ENCODE assay signal across 16 mouse cellular contexts in genomic region chr3:108425624-108426018, GRCm38 (mm10). TPM values are rescaled to one million over a fixed set of nuclear protein-coding genes. Genes with fewer than 3 reads are reported as not detected.
DNase-seq lines count a peak whose midpoint lies in the region; ATAC-seq and TF ChIP-seq lines count a peak whose summit lies in the region.
"Had no signal": no experiment of that assay in that cellular context is flagged by ENCODE, and none has a peak within 500 bp of the region (broad histone marks: within the 10 kb centered on the region; RNA-seq: fewer than 3 reads in every experiment).

No protein-coding gene starts in this region.

- H3K79me2 ChIP-seq in heart, adult 2 months (replicated peaks; ENCODE audit: control insufficient read depth, insufficient read depth, low read length), result no peaks in the 10 kb centered on the region

- H3K9ac ChIP-seq in heart, adult 2 months (ENCODE audit: low read depth, low read length), result no peak overlapping the region
- H3K9ac ChIP-seq in embryonic facial prominence, embryonic 13.5 days, result 0 out of 2 replicates have a peak overlapping the region, but pooled peaks have one; percentile 16
- no peak overlapping the region for H3K9ac ChIP-seq in hindbrain, embryonic 15.5 days
- no peak overlapping the region for H3K9ac ChIP-seq in neural tube, embryonic 15.5 days (replicated peaks)
- H3K9ac ChIP-seq: heart, embryonic 13.5 days; lung, embryonic 15.5 days had no signal

- no peak for TF ChIP-seq POLR2A in heart, adult 2 months (IDR thresholded peaks at IDR 0.05; ENCODE audit: insufficient read depth, low read depth, low read length)

- TF ChIP-seq EP300 in heart, adult 2 months (IDR thresholded peaks at IDR 0.05; ENCODE audit: insufficient read depth, low read depth, low read length), result no peak

- no peak overlapping the region for H3K4me3 ChIP-seq in heart, adult 2 months
- H3K4me3 ChIP-seq in embryonic facial prominence, embryonic 13.5 days, result no peak overlapping the region
- H3K4me3 ChIP-seq in hindbrain, embryonic 15.5 days, result no peak overlapping the region
- no peak overlapping the region for H3K4me3 ChIP-seq in neural tube, embryonic 15.5 days (replicated peaks)
- no peak overlapping the region for H3K4me3 ChIP-seq in heart, embryonic 10.5 days
- H3K4me3 ChIP-seq: heart, embryonic 13.5 days; lung, embryonic 15.5 days had no signal

- 83% methylated on average over 6 of the region's 6 CpGs for WGBS in heart, adult 2 months
- 80% methylated on average over 6 of the region's 6 CpGs for WGBS in embryonic facial prominence, embryonic 13.5 days
- 62% methylated on average over 6 of the region's 6 CpGs for WGBS in hindbrain, embryonic 15.5 days
- 69% methylated on average over 6 of the region's 6 CpGs for WGBS in neural tube, embryonic 15.5 days
- 86% methylated on average over 6 of the region's 6 CpGs for WGBS in heart, embryonic 10.5 days

- H3K27ac ChIP-seq in heart, adult 2 months, result no peak overlapping the region
- peak overlapping the region; percentile 58; the same call in 1 of the 2 replicates for H3K27ac ChIP-seq in embryonic facial prominence, embryonic 13.5 days
- peak overlapping the region; percentile 71; the same call in 1 of the 2 replicates for H3K27ac ChIP-seq in hindbrain, embryonic 15.5 days (replicated peaks)
- peak overlapping the region; percentile 33 for H3K27ac ChIP-seq in neural tube, embryonic 15.5 days (replicated peaks)
- no peak overlapping the region for H3K27ac ChIP-seq in heart, embryonic 10.5 days
- H3K27ac ChIP-seq: heart, embryonic 13.5 days; lung, embryonic 15.5 days had no signal

- intact Hi-C loops in heart, adult 2 months (cut with DNase I), result no loop called here

- H3K27me3 ChIP-seq in heart, adult 2 months (ENCODE audit: control insufficient read depth, insufficient read depth, low read length), result no peaks in the 10 kb centered on the region
- H3K27me3 ChIP-seq in embryonic facial prominence, embryonic 13.5 days, result no peaks in the 10 kb centered on the region
- H3K27me3 ChIP-seq in hindbrain, embryonic 15.5 days, result no peaks in the 10 kb centered on the region
- H3K27me3 ChIP-seq in neural tube, embryonic 15.5 days (replicated peaks), result no peaks in the 10 kb centered on the region
- no peaks in the 10 kb centered on the region for H3K27me3 ChIP-seq in heart, embryonic 10.5 days (ENCODE audit: insufficient read depth, poor library complexity, severe bottlenecking)
- H3K27me3 ChIP-seq: lung, embryonic 15.5 days had no signal

- TF ChIP-seq CTCF in heart, adult 2 months (IDR thresholded peaks at IDR 0.05), result no peak

- H3K4me2 ChIP-seq in embryonic facial prominence, embryonic 13.5 days, result no peak overlapping the region
- H3K4me2 ChIP-seq in hindbrain, embryonic 15.5 days, result no peak overlapping the region
- H3K4me2 ChIP-seq in neural tube, embryonic 15.5 days, result no peak overlapping the region
- H3K4me2 ChIP-seq: heart, embryonic 13.5 days; liver, embryonic 11.5 days; lung, embryonic 15.5 days had no signal

- H3K4me1 ChIP-seq in heart, adult 2 months (ENCODE audit: control insufficient read depth, insufficient read depth, low read length), result no peaks in the 10 kb centered on the region; the same call in 1 of the 2 replicates
- peaks cover 31% of the 10 kb centered on the region for H3K4me1 ChIP-seq in embryonic facial prominence, embryonic 13.5 days
- H3K4me1 ChIP-seq in hindbrain, embryonic 15.5 days (replicated peaks), result peaks cover 34% of the 10 kb centered on the region
- H3K4me1 ChIP-seq in neural tube, embryonic 15.5 days, result peaks cover 34% of the 10 kb centered on the region
- H3K4me1 ChIP-seq in heart, embryonic 10.5 days, result peaks cover 19% of the 10 kb centered on the region

- no peaks in the 10 kb centered on the region for H3K9me3 ChIP-seq in embryonic facial prominence, embryonic 13.5 days
- no peaks in the 10 kb centered on the region for H3K9me3 ChIP-seq in hindbrain, embryonic 15.5 days
- H3K9me3 ChIP-seq in neural tube, embryonic 15.5 days (replicated peaks), result no peaks in the 10 kb centered on the region
- no peaks in the 10 kb centered on the region for H3K9me3 ChIP-seq in heart, embryonic 10.5 days
- H3K9me3 ChIP-seq: heart, embryonic 13.5 days; lung, embryonic 15.5 days had no signal

- DNase-seq in heart, adult 11 months, result peak; percentile 61
- DNase-seq in heart, adult 2 months, result no peak
- no peak for DNase-seq in right cerebral cortex, postnatal 36 days (ENCODE audit: low spot score in 2 of 2)
- no peak for DNase-seq in ovary, postnatal 14 days (ENCODE audit: low spot score)
- DNase-seq in heart, embryonic 10.5 days (ENCODE audit: low spot score), result no peak
- DNase-seq: cerebellum, adult 2 months; gastrocnemius, postnatal 10 days; kidney, adult 9 months; right cerebral cortex, adult 18-20 months; thymus, adult 18-20 months had no signal

- ATAC-seq in embryonic facial prominence, embryonic 13.5 days (ENCODE audit: insufficient number of reproducible peaks, insufficient read depth, low FRiP score, low TSS enrichment, low read depth), result no peak
- ATAC-seq in hindbrain, embryonic 15.5 days (ENCODE audit: low FRiP score, low read depth), result no peak
- ATAC-seq in neural tube, embryonic 15.5 days (ENCODE audit: low FRiP score), result no peak

- H3K36me3 ChIP-seq in heart, adult 2 months (ENCODE audit: control insufficient read depth, insufficient read depth, low read length), result no peaks in the 10 kb centered on the region
- H3K36me3 ChIP-seq in embryonic facial prominence, embryonic 13.5 days, result peaks cover 51% of the 10 kb centered on the region
- H3K36me3 ChIP-seq in hindbrain, embryonic 15.5 days, result peaks cover 43% of the 10 kb centered on the region
- peaks cover 52% of the 10 kb centered on the region for H3K36me3 ChIP-seq in neural tube, embryonic 15.5 days
- peaks cover 55% of the 10 kb centered on the region for H3K36me3 ChIP-seq in heart, embryonic 10.5 days

RNA-seq across cellular contexts. Expression of gene Celsr2, which starts 10.3 kb away (rescaled TPM):
- total RNA-seq in heart, adult 2 months (2021), result 1 to 10 TPM; 6.4 to 7.2 TPM
- 5.2 and 5.4 TPM in 2 replicates for polyA plus RNA-seq in heart, adult 2 months (2012; rRNA removed)
- polyA plus RNA-seq in embryonic facial prominence, embryonic 13.5 days (2015; fragmentation: Nextera tagmentation; extraction: Ambion mirVana), result 9.8 and 11.5 TPM in 2 replicates
- polyA plus RNA-seq in hindbrain, embryonic 15.5 days (2015; fragmentation: Nextera tagmentation; extraction: Ambion mirVana), result 43.1 and 44.9 TPM in 2 replicates
- 34.4 and 35.0 TPM in 2 replicates for polyA plus RNA-seq in neural tube, embryonic 15.5 days (2015; fragmentation: Nextera tagmentation; extraction: Ambion mirVana)
- 2.7 and 2.8 TPM in 2 replicates for polyA plus RNA-seq in heart, embryonic 10.5 days (2016; fragmentation: Nextera tagmentation; extraction: Ambion mirVana)

RNA-seq across cellular contexts. Expression of gene Sars, which starts 19.4 kb away (rescaled TPM):
- total RNA-seq in heart, adult 2 months (2021), result 10 to 100 TPM; 69.4 to 83.4 TPM
- polyA plus RNA-seq in heart, adult 2 months (2012; rRNA removed), result 24.1 and 34.4 TPM in 2 replicates
- polyA plus RNA-seq in embryonic facial prominence, embryonic 13.5 days (2015; fragmentation: Nextera tagmentation; extraction: Ambion mirVana), result 116 and 128 TPM in 2 replicates
- polyA plus RNA-seq in hindbrain, embryonic 15.5 days (2015; fragmentation: Nextera tagmentation; extraction: Ambion mirVana), result 197 and 219 TPM in 2 replicates
- 206 and 219 TPM in 2 replicates for polyA plus RNA-seq in neural tube, embryonic 15.5 days (2015; fragmentation: Nextera tagmentation; extraction: Ambion mirVana)
- 106 and 130 TPM in 2 replicates for polyA plus RNA-seq in heart, embryonic 10.5 days (2016; fragmentation: Nextera tagmentation; extraction: Ambion mirVana)

RNA-seq across cellular contexts. Expression of gene Psrc1, which starts 42.0 kb away (rescaled TPM):
- total RNA-seq in heart, adult 2 months (2021), result under 1 TPM; 0.16 to 0.34 TPM
- polyA plus RNA-seq in heart, adult 2 months (2012; rRNA removed), result 0.59 and 0.64 TPM in 2 replicates
- 61.4 and 73.1 TPM in 2 replicates for polyA plus RNA-seq in embryonic facial prominence, embryonic 13.5 days (2015; fragmentation: Nextera tagmentation; extraction: Ambion mirVana)
- polyA plus RNA-seq in hindbrain, embryonic 15.5 days (2015; fragmentation: Nextera tagmentation; extraction: Ambion mirVana), result 11.5 and 14.5 TPM in 2 replicates
- 5.5 and 12.4 TPM in 2 replicates for polyA plus RNA-seq in neural tube, embryonic 15.5 days (2015; fragmentation: Nextera tagmentation; extraction: Ambion mirVana)
- 44.0 and 57.6 TPM in 2 replicates for polyA plus RNA-seq in heart, embryonic 10.5 days (2016; fragmentation: Nextera tagmentation; extraction: Ambion mirVana)

Comparison
In these comparisons a context has a peak if more than half of its experiments do, and no peak if none do; other contexts are left out.
1. H3K27ac ChIP-seq: peak in embryonic facial prominence, embryonic 13.5 days (single experiment), hindbrain, embryonic 15.5 days (single experiment) and neural tube, embryonic 15.5 days (single experiment); none in heart, adult 2 months (single experiment) and heart, embryonic 10.5 days (single experiment).